Mouse (Mus musculus) spleen, adult 2 months (tissue): Measurements from ENCODE around the gene Sdc3. TPM values are rescaled to one million over a fixed set of nuclear protein-coding genes. Genes with fewer than 3 reads are reported as not detected.

Source experiments
- DNase-seq, 2 experiments: peaks; one replicate each; pipeline versions ENCODE4 v3.0.0 to v3.0.0-alpha.2; 2012 to 2021; ENCODE audit warnings: low spot score in 2 of 2, low read depth in 1 of 2
- H3K27ac ChIP-seq: fragments of 200-500 bp; 2 replicates; pipeline ENCODE4 v1.5.1; 2012; ENCODE audit warnings: low read length, inconsistent platforms; ENCODE audit not compliant: insufficient read depth
- H3K27me3 ChIP-seq: fragments of 200-500 bp; 2 replicates; pipeline ENCODE4 v1.6.1; 2012; ENCODE audit warnings: mild to moderate bottlenecking, moderate library complexity, low read length, inconsistent platforms; ENCODE audit not compliant: control insufficient read depth, insufficient read depth
- H3K36me3 ChIP-seq: fragments of 200-500 bp; 2 replicates; pipeline ENCODE4 v1.6.1; 2012; ENCODE audit warnings: mild to moderate bottlenecking, low read length, inconsistent platforms; ENCODE audit not compliant: control insufficient read depth, insufficient read depth
- H3K4me1 ChIP-seq: fragments of 200-500 bp; 2 replicates; pipeline ENCODE4 v1.6.1; 2011; ENCODE audit warnings: inconsistent platforms; ENCODE audit not compliant: control insufficient read depth, insufficient read depth, insufficient read length
- H3K4me3 ChIP-seq: fragments of 200-500 bp; 2 replicates; pipeline ENCODE4 v1.5.1; 2011; ENCODE audit warnings: mild to moderate bottlenecking, inconsistent platforms; ENCODE audit not compliant: insufficient read depth, insufficient read length; ENCODE audit errors: extremely low read depth
- CTCF ChIP-seq: fragments of 200-500 bp; IDR thresholded peaks from 2 replicates; pipeline ENCODE4 v1.5.1; 2011; ENCODE audit warnings: mild to moderate bottlenecking, inconsistent platforms; ENCODE audit not compliant: insufficient read depth, insufficient read length, insufficient replicate concordance; ENCODE audit errors: extremely low read depth
- POLR2A ChIP-seq: fragments of 200-500 bp; IDR thresholded peaks from 2 replicates; pipeline ENCODE4 v1.6.1; 2011; ENCODE audit warnings: low read depth, low read length, inconsistent platforms
- WGBS: fragments of 180-500 bp; shearing (Covaris S2); methylation state at CpG from one replicate; pipeline ENCODE4 v1.1.7; 2018; 5-methylcytosine and 5-hydroxymethylcytosine counted together
- polyA plus RNA-seq: library from polyadenylated mRNA; depleted of rRNA; stranded (reverse); fragments of >200 nt; gene quantifications from 2 replicates; pipeline ENCODE4 v1.2.3, GENCODE M21; 2012

Gene Sdc3
- polyA plus RNA-seq, 1 experiment: 140 TPM

DNA sequence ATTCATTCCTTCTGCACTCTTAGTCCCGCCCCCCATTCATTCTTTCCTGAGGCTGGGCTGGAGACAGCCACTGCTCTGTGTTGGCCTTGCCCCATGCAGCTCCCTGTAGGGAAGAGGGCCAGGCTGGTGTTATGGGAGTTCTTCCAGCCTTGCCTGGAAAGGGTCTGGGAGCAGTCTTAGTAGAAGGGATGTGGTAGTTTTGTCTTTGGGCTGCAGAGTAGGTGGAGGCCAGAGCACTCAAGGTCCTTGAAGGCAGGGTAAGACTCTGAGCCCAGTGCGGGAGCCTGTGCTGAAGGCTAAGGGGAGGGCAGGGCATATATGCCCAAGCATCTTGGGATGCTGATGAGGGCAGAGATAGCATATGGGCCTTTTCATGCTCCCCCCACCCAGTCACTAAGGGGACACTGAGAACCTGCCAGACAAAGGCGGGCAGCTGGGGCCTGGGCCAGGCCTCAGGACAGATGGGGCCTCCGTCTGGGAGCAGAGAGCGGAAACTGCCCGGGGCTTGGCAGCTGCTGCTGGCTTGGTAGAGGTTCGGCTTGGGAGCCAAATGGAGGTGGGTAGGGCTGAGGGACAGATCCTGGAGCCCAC is 12.5 kb downstream of the Sdc3 start:
- Histone ChIP-seq H3K4me3 (no peak overlapping the region), H3K27ac (no peak overlapping the region), H3K27me3 (no peaks in the 10 kb centered on the region), H3K4me1 (peaks cover 12% of the 10 kb centered on the region; the same call in 1 of the 2 replicates), H3K36me3 (no peaks in the 10 kb centered on the region)
- DNase-seq: no peak
- WGBS: 87% methylated on average over 7 of the region's 7 CpGs
- TF ChIP-seq POLR2A: no peak
- no peak for TF ChIP-seq CTCF

DNA sequence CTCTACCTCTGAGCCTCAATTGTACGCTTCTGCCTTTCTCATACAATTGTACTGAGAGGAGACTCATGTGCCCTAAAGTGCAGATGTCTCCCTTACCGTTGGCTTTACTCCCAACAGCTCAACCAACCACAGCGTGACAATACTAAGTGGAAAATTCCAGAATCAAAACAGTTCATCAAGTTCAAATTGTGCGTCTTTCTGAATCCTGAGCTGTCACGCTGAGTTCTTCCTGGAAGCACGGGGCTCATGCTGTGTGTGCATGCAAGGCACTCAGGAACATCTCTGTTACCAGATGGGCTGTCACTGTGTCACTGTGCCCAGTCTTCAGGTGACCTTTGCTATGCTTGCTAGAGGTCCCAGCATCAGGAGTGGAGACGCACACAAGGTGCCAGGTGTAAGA is 13.4 kb downstream of the Sdc3 start:
- no peak for DNase-seq
- peaks cover 12% of the 10 kb centered on the region; the same call in 1 of the 2 replicates for H3K4me1 ChIP-seq
- WGBS: 79% methylated on average over 7 of the region's 7 CpGs

DNA sequence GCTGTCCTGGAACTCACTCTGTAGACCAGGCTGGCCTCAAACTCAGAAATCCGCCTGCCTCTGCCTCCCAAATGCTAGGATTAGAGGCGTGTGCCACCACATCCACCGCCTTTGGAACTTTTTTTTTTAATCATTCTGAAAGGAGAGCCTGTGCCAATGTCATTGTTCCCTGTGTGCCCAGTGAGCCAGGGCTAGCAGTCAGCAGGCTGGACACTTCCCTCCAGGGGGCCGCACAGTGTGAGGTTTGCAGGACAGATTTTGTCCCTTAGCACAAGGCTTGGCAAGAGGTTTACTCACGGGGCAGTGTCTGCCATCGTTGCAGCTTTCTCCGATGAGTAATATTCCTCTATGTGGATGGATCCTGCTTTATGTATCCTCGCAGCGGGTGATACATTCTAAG is 14.4 kb downstream of the Sdc3 start:
- H3K4me3 ChIP-seq: no peak overlapping the region
- no peaks in the 10 kb centered on the region for H3K36me3 ChIP-seq
- TF ChIP-seq POLR2A (no peak), CTCF (no peak)
- H3K27ac ChIP-seq: no peak overlapping the region
- DNase-seq: no peak
- 89% methylated on average over 9 of the region's 9 CpGs for WGBS
- H3K27me3 ChIP-seq: no peaks in the 10 kb centered on the region
- H3K4me1 ChIP-seq: peaks cover 8% of the 10 kb centered on the region; the same call in 1 of the 2 replicates

More for the DNA sequence above, 13.4 kb downstream of the Sdc3 start:
- TF ChIP-seq CTCF (no peak), POLR2A (no peak)
- Histone ChIP-seq H3K4me3 (no peak overlapping the region), H3K27ac (no peak overlapping the region), H3K27me3 (no peaks in the 10 kb centered on the region), H3K36me3 (no peaks in the 10 kb centered on the region)

DNA sequence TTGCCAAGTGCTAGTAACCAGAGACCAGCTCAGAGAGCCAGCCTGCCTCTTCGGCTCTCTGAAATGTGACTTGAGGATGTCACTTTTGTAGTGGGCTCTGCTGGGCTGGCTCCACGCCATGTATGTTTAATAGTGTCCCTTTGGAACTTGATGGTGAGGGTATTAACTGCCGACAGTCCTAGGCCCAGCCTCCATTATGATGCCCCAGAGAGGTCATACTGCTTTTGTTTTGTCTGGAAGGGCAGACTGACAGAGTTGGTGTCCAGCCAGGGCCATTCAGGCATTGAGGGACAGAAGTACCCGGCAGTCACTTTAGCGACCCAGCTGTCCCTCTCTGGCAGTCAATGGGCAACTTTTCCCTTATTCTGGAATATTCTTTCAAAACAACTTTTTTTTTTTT is 17.4 kb downstream of the Sdc3 start:
- WGBS: 81% methylated on average over 5 of the region's 5 CpGs
- H3K27me3 ChIP-seq: no peaks in the 10 kb centered on the region
- H3K4me3 ChIP-seq: no peak overlapping the region
- H3K4me1 ChIP-seq: no peaks in the 10 kb centered on the region
- no peak overlapping the region for H3K27ac ChIP-seq
- no peak for DNase-seq
- H3K36me3 ChIP-seq: no peaks in the 10 kb centered on the region
- TF ChIP-seq POLR2A: no peak
- no peak for TF ChIP-seq CTCF

DNA sequence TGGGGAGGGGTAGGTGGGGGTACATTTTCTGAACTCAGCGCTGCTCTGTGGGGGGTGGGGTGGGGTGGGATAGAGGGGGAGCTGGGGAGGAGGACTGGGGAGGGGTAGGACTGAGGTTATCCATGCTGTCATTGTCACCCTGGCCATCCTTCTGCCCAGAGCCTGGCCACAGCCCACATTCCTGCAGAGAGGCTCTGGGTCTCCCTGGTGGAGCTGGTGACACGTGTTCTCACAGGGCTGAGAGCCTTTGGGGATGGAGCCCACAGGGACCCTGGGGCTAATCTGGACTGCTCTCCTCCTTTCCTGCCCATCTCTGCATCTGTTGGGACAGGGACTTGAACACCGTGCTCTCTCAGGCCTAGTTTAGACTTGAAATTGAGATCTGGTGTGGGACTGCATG is 18.5 kb downstream of the Sdc3 start:
- WGBS: 94% methylated on average over 3 of the region's 3 CpGs
- Histone ChIP-seq H3K36me3 (no peaks in the 10 kb centered on the region), H3K27ac (no peak overlapping the region), H3K4me1 (no peaks in the 10 kb centered on the region), H3K27me3 (no peaks in the 10 kb centered on the region), H3K4me3 (no peak overlapping the region)
- no peak for DNase-seq
- no peak for TF ChIP-seq CTCF
- no peak for TF ChIP-seq POLR2A

DNA sequence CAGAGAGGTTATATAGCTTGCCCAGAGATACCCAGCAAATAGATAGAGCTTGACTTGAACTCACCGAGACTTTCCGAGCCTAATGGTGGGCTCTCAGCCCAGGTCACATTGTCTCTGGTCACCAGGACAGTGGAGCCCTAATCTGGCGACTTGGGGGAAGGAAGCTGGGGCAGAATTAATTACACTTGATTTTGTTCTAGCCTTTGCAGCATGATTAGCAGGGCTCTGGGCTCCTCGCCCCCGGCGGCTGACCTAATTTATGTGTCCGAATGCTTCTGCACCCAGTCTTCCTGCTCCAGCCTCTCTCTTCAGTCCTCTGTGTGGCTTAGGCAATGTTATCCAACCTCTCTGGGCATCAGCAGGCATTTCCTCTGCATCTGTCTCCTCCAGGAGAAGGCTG is 19.0 kb downstream of the Sdc3 start:
- no peak overlapping the region for H3K27ac ChIP-seq
- DNase-seq: no peak
- H3K36me3 ChIP-seq: no peaks in the 10 kb centered on the region
- 88% methylated on average over 7 of the region's 7 CpGs for WGBS
- TF ChIP-seq POLR2A (no peak), CTCF (no peak)
- no peak overlapping the region for H3K4me3 ChIP-seq
- H3K4me1 ChIP-seq: no peaks in the 10 kb centered on the region
- no peaks in the 10 kb centered on the region for H3K27me3 ChIP-seq

DNA sequence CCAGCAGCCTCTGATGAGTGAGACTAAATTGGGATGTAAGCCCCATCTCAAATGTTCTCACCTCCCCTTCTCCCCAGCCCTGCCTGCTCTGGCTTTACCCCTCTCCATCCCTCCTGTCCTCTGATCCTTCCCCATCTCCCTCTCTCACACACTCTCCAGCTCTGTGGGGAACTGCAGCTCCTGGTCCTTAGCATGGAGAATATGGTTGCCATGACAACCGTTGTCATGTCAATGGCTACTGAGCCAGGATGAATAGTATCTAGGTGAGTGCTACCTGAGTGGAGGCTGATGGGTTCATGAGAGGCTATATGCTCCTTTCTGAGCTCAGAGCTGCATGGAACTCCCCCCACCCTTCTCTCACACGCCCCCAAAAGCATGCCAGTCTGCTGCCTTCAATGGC is 21.6 kb downstream of the Sdc3 start:
- Histone ChIP-seq H3K4me3 (no peak overlapping the region), H3K27me3 (no peaks in the 10 kb centered on the region), H3K27ac (no peak overlapping the region), H3K4me1 (no peaks in the 10 kb centered on the region), H3K36me3 (no peaks in the 10 kb centered on the region)
- WGBS: 64% methylated on average over 2 of the region's 2 CpGs
- TF ChIP-seq POLR2A (no peak), CTCF (no peak)
- no peak for DNase-seq

DNA sequence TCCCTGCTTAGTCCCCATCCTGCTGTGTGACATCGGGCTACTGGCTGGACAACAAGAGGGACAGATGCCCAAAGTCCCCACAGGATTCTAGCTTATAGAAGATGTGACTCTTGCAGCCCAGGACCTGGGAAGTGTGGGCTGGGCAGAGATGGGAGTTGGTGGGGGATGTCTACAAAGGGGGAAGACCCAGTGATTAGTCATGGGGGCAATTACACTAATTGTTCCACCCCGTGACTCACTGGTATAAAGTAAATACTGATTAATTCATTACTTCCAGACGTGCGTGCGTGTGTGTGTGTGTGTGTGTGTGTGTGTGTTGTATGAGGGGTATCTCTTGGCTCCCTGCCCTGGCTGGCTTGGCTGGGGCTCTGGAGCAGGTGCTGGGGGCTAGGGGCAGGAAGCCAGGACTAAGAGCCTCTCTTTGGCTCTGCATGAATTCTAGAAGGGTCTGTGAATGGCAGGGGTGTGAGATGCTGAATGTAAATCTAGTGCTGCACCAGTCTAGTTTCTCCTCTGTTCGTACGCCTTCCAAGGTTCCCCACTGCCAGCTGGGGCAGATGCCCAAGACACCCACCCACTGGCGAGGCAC is 22.5 kb downstream of the Sdc3 start:
- Histone ChIP-seq H3K36me3 (no peaks in the 10 kb centered on the region), H3K4me3 (no peak overlapping the region), H3K4me1 (no peaks in the 10 kb centered on the region), H3K27me3 (no peaks in the 10 kb centered on the region), H3K27ac (no peak overlapping the region)
- 82% methylated on average over 8 of the region's 8 CpGs for WGBS
- DNase-seq: no peak
- TF ChIP-seq POLR2A (no peak), CTCF (no peak)
